Mouse (Mus musculus) erythroblast, embryonic 14.5 days (primary cell): ENCODE data around the gene Olfr1188.

Source experiments
- GATA1 ChIP-seq: IDR thresholded peaks from 2 replicates; pipeline ENCODE4 v1.6.1; 2012; ENCODE audit warnings: low read length, inconsistent platforms, mixed read lengths
- TAL1 ChIP-seq: IDR thresholded peaks from 3 replicates; pipeline ENCODE4 v1.6.1; 2012; ENCODE audit warnings: low read length, inconsistent platforms, mixed read lengths

DNA sequence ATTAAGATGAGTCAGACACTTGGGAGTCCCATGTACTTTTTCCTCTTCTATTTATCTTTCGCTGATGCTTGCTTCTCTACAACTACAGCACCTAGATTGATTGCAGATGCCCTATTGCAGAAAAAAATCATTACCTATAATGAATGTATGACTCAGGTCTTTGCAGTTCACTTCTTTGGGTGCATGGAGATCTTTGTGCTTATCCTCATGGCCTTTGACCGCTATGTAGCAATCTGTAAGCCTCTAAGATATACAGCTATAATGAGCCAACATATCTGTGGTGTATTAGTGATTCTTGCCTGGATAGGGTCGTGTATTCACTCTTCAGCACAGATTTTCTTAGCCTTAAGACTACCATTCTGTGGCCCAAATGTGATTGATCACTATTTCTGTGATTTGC lies 31.0 kb upstream of the Olfr1188 start:
- no peak for TF ChIP-seq GATA1
- no peak for TF ChIP-seq TAL1
